Mouse (Mus musculus) c-Kit-positive CD71-positive TER-119-negative erythroid progenitor cells, embryonic 14.5 days (primary cell): ENCODE data around the gene Csf2rb.
"Not testable (repeated sequence)": the region's sequence is repeated elsewhere in the genome, so short reads cannot be mapped to it uniquely, and the experiment has no call there.

Experiments used
- DNase-seq: peaks from one replicate; pipeline ENCODE4 v3.0.0-alpha.2; 2013; ENCODE audit warnings: low read depth

Gene Csf2rb

DNA sequence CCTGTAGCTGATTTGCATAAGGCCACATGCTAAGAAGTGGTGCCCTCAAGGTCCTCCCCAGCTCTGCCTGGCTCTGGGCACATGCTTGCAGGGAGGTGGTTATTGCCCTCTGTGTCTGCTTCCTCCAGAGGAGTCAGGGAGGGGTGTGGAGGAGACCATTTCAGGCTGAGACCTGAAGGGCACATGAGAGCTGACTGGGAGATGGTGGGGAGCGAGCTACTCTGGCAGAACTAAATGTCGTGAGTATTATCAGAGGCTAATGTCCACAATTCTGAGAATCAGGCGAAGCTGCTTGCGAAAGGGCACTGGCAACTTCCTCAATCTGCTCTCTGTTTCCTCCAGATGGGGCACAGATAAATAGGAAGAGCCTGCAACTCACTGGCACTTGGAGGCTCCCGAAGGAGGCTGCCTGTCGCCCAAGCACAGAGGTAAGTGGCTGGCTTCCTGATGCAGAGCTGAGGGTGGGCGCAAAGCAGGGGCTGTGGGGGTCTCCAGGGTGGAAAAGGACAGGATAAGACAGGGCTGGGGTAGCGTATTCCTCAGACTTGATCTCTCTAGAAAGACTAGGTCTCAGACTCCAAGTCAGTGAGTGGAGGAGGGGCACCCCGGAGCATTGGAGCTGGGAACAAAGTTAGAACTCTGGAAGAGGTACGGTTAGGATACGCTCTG is at the start of gene Csf2rb:
Gene Csf2rb, plus strand, starts transcription at position 82 of the 669 bp plus-strand sequence.
- no peak for DNase-seq

DNA sequence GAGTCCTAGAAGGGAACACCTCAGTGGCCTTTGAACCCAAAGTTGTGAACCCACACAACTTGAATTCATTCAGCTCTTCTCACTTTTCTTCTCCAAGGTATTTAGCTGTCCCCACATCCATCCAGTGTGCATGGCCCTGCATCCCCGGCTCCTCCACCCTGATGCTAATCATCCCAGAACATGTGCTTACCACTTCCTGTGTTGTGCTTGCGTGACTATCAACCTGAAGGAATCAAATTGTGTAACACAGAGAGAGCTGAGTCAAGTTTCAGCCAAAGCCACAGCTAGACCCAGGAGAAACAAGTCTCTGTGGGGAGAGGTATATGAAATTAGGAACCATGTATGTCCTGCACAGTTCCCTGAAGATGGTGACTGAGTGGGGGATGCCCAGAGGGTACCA is 47.2 kb upstream of the Csf2rb start:
- no peak for DNase-seq

GRCm38 (mm10) chr15:78287941-78288340 is 37.6 kb upstream of the Csf2rb start:
- no peak for DNase-seq

DNA sequence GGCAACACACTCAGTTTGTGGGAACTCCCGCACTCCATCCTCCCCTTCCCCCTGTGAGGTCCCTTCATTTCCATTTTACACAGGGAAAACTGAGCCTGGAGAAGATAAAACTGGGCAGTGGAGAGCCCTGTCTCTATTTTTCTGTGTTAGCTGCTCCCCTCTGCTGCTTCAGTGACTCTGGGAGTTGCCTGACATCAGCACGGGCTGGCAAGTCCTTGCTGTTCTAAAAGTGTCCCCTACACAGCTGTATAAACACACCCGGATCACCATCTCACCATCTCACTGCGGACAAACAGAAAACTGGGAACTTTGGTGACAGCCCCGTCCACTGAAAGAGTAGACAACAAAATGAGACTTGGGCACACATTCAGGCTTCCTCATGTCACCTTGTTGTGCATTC is 35.8 kb upstream of the Csf2rb start:
- not testable (repeated sequence) for DNase-seq

- DNase-seq = not testable (repeated sequence)
These were observed 32.3 kb upstream of the Csf2rb start for GRCm38 (mm10) chr15:78293228-78293627.

DNA sequence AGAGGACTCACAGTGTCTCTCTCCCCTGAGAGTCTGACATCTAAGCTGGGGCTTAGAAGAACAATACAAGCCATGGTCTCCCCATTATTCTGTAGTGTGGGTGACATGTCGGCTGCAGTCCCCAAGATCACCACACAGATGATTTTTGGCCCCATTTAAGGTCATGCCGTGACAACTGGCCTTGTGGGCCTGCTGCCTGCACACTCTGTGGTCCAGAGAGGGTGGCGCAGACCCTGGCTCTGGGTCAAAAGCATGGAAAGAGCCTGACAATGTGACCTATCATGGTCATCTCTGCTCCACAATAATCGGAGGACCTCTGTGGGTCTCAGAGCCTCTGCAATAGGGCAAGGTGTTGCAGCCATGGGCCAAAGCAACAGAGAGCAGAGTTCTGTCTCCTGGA is 31.8 kb upstream of the Csf2rb start:
- no peak for DNase-seq

GRCm38 (mm10) chr15:78298558-78298957 is 27.0 kb upstream of the Csf2rb start:
- no peak for DNase-seq

GRCm38 (mm10) chr15:78299641-78300040 is 25.9 kb upstream of the Csf2rb start:
- DNase-seq = no peak

DNA sequence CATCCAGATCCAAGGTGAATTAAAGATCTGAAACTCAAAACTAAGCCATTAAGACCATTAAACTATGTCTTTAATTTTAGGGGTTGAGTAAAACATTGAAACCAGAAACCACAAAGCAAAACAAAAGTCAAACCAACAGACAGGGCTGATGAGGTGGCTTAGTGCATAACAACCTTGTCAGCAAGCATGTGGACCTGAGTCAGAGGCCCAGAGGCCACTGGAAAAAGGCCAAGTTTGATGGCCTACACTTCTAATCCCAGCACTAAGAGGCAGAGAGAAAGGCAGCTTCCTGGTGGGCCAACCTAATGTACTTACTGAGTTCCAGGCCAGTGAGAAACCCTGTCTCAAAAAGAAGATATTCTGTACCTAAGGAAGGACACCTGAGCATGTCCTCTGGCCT is 24.8 kb upstream of the Csf2rb start:
- no peak for DNase-seq

- no peak for DNase-seq
These were observed 22.8 kb upstream of the Csf2rb start for GRCm38 (mm10) chr15:78302718-78303117.

DNA sequence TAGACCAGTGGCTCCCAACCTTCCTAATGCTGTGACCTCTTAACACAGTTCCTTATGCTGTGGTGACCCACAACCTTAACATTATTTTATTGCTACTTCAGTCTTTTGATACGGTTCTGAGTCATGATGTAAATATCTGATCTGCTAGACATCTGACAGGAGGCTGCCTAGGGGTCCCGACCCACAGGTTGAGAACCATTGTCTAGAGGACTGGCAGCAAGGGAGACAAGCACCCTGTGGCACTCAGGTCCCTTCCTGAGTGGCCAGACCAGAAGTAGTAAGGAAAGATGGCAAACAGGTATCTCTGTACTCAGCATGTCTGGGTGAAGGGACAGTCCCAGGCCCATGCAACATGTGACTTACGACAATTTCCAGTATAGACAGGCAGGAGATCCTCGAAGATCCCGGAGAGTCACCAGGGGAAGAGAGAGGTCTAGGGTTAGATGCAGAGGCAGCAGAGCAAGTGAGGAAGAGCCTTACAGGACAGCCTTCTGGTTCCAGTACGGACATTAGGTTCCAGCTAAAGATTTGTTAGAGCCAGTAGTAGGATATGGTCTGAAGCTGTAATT is 21.8 kb upstream of the Csf2rb start:
- DNase-seq = no peak

DNA sequence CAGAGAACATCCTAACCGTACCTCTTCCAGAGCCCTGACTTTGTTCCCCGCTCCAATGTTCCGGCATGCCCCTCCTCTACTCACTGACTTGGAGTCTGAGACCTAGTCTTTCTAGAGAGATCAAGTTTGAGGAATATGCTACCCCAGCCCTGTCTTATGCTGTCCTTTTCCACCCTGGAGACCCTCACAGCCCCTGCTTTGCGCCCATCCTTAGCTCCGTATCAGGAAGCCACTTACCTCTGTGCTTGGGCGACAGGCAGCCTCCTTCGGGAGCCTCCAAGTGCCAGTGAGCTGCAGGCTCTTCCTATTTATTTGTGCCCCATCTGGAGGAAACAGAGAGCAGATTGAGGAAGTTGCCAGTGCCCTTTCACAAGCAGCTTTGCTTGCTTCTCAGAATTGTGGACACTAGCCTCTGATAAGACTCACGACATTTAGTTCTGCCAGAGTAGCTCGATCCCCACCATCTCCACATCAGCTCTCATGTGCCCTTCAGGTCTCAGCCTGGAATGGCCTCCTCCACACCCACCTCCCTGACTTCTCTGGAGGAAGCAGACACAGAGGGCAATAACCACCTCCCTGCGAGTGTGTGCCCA is 20.1 kb upstream of the Csf2rb start, which contains the start of gene Csf2rb2:
Gene Csf2rb2, minus strand, starts transcription at position 381 of the 593 bp plus-strand sequence.
- no peak for DNase-seq

DNA sequence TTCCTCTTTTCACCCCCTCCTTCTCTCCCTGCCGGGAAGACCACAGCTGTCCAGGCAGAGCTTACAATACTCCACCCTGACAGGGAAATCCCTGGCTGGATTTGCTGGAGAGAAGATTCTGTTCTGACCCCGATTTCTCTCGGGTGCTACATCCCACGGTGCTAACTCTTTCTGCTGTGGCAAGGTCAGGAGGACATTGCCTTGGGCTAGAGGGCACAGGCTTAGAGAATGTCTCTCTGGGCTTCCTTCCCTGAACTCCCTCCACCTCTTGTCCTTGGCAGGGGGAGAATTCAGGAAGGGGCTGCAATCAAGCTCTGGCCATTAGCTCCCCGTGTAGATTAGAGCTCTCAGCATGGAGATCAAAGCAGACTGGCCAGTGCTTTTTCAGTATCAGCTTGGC is 15.7 kb upstream of the Csf2rb start:
- no peak for DNase-seq

DNA sequence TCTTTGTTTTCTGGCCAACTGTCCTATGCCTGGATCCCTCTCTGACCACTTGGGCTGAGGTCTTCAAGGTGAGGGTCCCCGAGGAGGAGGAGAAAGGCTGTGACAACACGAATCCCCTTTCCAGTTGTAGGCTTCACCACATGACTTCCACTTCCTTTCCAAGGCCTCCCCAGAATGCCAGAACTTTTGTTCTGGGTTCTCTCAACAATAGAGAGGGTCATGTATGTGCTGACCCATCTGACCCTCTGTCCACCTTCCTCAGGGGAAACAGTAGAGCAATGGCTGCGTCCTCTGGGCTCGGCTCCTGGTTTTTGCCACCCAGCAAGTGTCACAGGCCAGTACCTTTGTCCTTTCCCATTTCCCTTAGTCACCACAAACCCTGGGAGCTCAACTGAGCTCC is 14.6 kb upstream of the Csf2rb start:
- no peak for DNase-seq

GRCm38 (mm10) chr15:78312421-78313233 is 12.9 kb upstream of the Csf2rb start:
- DNase-seq = not testable (repeated sequence)

DNA sequence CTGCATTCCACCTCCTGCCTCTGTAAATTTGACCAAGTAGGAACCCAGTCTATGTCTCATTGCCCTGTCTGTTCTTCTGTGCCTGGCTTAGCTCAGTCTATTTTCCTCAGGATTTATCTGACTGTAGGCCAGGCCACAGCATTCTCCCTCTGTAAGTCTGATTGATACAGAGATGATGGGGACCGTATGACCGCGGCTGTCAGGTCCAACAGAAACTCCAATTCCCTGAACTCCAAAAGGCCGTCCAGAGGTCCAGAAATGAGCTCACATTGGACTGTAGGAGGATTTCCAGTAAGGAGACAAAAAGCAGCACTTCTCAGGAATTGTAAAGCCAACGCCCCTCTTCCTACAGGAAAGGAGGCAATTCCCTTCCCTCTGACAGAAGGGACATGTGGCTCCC is 11.9 kb upstream of the Csf2rb start:
- not testable (repeated sequence) for DNase-seq

DNA sequence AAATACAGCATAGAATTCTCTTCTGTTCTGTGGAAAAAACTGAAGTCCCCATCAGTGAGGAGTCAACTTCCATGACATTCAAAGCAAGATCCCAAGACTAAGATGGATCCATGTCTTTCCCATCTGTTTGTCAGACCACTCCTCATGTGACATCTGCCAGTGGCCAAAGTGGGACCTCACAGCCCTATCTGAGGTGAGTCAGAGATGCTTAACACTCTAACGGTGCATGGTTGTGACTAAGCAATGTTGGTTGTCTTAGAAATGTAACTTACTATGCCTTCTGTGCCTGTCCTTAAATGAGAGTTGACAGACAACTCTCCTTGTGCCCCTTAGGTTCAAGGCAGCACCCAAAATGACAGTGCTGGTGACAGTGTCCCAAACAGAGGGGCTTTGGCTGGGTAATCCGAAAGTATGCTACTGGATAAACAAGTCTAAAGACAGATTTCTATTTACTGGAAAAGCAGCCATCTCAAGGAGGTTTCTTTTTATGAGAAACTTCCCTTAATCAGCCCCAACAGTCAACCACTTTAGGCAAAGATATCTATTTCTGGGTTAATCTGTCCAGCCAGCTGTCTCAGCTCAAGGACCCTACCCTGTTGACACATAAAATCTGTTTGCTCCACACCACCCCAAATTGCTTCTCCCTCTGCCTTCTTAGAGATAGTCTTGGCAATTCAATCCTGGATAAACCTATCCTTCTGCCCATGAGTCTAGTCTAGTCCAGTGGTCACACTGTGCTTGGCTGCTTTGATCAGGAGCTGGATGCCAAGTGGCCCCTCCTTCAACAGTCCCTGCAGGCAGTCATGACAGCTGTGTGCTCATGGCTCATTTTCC is 7.0 kb upstream of the Csf2rb start:
- not testable (repeated sequence) for DNase-seq

- no peak for DNase-seq
These were observed 4.6 kb upstream of the Csf2rb start for GRCm38 (mm10) chr15:78320825-78321496.

- no peak for DNase-seq
These were observed 2.2 kb upstream of the Csf2rb start for GRCm38 (mm10) chr15:78323366-78323765.

- no peak for DNase-seq
These were observed 1.3 kb upstream of the Csf2rb start for GRCm38 (mm10) chr15:78324294-78324693.

GRCm38 (mm10) chr15:78326747-78327146 is 1.2 kb downstream of the Csf2rb start:
- DNase-seq = no peak
